Mouse (Mus musculus) cerebellum, adult 11 months (tissue): Measurements from ENCODE around the gene Adra1b.

Source experiments
- DNase-seq: peaks from one replicate; pipeline ENCODE4 v3.0.0; 2022

Adra1b gene

DNA sequence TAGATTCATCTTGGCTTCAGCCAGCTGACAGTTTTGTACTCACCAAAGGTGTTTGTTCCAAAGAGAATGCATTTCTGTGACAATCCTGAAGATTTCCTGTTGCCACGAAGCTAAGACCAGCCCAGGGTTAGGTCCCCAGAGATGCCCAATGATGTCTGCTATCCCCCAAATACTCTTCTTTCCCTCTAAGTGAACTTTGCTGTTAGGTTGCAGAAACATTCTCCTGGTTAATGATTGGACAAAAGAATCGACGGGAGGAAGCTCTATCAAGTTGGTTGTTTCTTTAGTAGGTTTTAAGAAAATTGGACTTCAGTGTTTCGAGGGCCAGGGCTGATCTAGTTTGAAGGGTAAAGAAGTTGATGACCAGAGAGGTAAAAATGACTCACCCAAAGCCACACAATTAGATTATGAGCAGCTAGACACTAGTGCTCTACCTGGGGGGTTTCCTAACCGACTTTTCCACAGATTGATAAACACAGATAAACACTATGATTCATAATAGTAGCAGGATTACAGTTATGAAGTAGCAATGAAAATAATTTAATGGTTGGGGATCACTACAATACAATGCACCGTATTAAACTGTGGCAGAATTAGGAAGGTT is at the start of gene Adra1b:
Gene Adra1b, minus strand, starts transcription at position 160 of the 604 bp plus-strand sequence.
- DNase-seq = no peak

DNA sequence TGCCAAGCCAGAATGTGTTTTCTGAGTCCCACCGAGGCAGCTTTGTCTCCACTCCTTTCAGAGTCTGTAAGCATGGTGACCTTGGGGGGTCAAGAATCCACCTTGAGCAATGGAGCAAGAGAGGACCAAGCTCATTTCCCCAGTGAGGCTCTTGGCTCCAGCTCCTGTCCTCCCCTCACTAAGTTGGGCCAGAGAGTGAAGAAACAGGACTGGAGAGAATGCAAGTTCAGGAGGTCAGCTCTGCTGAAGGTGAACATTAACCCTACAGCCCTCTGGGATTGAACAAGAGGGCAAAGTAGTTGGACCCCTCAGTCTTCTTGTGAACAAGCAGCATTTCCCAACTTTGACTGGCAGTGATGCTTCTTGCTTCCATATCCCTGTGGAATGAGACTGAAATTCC is 49.3 kb upstream of the Adra1b start:
- DNase-seq = no peak

DNA sequence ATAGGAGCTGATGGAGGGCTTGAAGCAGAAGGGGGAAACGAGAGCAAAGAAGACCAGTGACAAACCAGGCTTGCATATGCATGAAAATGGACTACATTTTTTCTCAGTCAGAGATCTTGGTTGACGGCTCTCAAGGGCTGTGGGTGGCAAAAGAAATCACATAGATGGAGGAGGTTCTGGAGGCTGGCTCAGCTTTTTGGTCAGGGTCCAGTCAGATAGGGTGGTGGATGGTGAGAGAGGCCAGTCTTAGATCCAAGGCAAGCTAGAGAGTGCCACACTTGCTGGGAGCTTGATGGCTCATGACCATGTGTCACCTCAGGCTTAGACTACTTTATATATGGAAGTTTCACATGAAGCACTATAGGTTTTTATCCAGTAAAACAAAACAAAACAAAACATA is 42.8 kb upstream of the Adra1b start:
- DNase-seq = no peak

DNA sequence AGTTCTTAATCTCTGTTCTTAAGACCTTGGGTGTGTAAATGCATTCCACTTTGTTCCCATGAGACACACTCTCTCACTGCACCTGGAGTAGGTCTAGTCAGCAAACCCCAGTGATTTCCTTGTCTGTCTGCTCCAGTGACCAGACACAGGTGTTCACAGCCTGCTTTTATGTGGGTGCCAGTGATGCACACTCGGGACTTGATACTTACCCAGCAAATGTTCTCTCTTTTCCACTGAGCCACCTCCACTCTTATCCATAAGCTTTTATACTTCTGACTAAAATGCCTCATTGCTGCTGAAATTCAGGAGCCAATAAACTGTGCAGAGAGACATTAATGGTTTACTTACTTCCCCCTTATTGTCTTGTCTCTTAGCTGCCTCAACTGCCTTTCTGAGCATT is 42.2 kb upstream of the Adra1b start:
- no peak for DNase-seq

DNA sequence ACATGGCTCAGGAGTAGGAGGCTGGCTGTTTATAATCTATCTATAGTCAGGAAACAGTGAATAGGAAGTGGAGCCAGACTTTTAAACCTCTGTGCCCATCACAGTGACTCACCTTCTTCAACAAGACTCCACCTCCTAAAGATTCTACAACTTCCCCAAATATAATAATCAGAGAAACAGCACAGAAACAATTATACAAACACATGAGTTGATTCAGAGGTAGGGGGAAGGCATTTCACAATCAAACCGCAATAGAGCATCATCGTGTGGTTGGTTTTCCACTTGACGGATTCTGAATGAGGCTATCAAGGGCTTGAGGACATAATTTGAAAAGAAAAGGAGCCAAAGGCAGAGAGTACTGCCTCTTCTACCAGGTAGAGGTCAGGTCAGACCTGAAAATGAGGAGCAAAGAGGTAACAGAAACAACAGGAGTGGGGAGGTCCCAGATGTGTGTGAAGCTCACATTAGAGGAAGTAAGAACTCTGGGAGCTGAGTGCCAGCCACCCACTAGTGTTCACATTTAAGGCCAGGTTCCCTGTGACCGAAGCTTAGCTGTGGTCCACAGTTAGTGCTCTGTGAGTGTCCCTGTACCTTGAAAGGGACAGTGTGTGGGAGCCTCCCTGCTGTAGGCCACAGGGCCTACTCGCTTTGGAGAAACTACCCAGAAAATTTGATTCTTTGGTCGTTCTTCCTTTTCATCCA is 39.6 kb upstream of the Adra1b start:
- DNase-seq = no peak

DNA sequence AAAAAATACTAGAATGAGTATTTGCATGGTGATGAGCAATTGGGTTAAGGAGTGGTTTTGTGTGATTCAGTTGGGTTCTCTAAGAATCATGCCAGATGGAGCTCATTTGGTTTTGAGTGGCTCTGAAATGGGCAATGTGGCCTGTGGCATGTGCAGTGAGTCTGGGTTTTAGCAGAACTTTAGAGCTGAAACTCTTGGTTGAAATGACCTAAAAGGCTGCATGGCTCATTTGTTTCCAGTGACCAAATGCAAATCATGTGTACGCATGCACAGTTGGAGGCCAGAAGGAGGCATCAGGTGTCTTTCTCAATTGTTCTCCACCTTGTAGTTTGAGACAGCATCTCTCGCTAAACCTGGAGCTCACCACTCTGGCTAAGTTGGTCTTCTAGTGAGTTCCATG is 35.0 kb upstream of the Adra1b start:
- DNase-seq = no peak

DNA sequence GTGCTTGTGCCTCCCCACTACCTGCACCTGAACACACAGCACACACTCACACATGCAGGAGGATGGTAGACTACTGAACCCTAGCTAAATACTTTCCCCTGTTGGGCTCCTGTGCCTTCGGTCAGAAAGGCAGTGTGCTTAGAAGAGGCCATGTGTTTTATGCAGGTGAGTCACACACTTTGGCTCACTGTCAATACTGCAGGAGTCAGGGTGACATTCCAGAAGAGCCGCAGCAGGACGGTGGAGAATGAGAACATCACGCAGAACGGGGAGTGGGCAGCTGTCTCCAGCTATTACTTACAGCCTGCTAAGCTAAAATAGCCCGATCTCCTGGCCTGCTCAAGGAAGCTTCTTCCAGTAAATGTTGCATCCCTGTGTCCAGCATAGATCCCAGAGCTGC is 32.5 kb upstream of the Adra1b start:
- DNase-seq = peak; percentile 2

DNA sequence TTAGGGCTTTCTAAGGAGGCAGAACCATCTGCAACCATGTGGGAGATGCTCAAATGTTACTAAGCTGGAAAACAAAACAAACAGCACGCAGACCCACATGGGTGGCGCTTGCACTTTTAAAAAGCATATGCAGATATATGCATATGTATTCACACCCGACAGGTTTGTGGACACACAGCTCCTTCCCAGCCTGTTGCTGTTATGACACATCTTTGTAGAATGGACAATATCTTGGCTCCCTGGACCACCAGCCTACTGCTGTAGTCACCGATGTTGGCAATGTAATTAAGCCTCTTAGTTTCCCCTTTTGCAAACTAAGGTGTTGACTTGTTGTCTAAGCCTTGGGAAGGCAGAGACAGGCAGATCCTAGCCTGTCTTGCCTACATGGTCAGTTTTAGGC is 32.0 kb upstream of the Adra1b start:
- no peak for DNase-seq

DNA sequence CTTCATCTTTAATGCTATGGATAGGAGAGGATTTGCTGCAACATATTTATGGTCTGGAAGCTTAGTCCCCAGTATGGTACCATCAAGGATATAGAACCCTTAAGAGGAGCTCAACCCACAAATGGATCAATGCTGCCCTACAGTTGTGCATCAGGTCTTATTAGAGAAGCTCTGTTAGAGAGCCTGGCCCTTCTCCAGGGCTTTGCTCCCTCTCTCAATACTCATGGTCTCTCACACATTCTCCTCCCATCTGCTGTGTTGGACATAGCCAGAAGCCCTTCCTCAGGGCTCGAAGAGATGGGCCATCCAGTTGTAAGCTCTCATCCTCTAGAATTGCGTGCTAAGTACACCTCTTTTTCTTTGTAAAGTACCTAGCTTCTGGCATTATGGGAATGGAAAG is 29.2 kb upstream of the Adra1b start:
- no peak for DNase-seq

DNA sequence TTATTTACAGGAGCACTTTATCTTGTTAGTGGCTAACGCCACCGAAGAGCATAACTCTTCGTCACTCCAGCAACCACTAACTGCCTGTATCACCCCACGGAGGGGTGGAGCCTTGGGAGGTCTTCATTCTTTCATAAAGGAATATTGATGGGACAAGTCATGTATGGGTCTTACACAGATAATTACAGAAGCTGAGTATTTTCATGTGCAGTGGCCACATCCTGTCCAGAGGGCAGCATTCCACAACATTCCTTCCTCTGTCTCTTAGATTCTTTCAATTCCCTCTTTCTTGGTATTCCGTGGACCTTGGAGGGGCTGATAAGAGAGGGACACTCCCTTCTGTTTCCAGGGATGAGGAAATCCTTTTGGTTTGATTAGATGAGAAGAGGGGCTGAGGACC is 28.7 kb upstream of the Adra1b start:
- DNase-seq = no peak

DNA sequence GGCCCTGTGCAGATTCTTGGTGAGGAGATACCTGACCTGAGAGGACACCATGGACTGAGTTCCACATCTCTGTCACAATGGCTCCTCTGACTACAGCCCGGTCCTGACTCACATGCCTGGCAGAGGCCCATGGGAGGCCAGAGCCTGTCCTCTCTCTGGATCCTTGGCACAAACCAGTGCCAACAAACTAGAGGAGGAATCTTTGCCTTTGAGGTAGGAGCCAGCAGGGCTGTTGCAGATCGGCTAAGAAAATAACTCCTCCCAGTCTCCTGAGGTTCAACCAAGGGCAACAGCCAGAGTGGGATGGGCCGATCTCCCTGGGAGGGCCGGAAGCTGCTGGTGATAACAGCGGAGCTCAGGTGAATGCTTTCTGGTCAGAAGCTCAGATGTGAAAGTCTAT is 28.2 kb upstream of the Adra1b start:
- no peak for DNase-seq

DNA sequence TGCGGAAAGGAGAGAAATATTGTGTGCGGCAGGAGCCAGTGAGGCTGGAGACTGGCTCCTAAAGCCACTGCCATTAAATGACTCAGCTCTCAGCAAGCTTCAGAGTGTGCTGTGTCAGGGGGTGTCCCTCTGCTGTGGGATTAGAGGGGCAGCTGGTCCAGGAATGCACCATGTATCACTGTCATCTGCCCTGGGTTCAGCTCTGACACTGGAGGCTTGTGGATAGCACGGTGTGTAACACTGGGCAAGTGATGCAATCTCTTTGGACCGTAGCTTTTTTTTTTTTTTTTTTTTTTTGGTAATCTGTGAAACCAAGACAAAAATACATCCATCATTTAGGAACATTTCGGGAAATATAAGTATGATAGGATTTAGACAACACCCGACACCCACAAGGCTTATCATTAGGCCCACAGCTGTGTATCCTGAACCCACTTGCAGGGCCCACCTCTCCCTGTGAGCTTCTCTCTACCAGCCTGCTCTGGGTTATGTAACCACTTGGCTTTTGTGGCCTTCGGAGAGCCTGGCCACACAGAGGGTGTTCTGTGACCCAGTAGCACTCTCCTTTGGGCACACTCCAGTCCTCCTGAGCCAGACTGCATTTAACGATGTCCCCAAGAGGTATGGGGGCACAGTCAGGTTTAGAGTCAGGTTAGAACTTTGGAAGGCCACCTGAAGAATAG is 26.3 kb upstream of the Adra1b start:
- DNase-seq = peak; percentile 8

DNA sequence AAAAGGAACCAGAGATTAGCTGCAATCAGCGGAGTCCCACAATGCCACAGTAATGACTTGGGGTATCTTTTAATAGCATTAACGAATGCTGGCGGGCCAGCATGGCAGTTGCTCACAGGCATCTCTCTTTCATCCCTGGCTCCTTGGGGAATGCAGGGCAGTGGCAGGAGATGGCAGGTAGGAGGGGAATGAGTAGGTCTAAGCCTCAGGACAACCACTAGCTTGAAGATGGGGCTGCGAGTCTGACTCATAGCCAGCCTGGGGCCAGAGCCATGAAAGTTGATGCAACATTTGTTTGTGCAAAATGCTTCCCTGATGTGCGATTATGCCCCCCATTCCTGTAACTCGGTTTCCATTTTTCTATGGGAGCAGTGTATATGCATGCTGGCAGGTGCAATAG is 25.2 kb upstream of the Adra1b start:
- no peak for DNase-seq

DNA sequence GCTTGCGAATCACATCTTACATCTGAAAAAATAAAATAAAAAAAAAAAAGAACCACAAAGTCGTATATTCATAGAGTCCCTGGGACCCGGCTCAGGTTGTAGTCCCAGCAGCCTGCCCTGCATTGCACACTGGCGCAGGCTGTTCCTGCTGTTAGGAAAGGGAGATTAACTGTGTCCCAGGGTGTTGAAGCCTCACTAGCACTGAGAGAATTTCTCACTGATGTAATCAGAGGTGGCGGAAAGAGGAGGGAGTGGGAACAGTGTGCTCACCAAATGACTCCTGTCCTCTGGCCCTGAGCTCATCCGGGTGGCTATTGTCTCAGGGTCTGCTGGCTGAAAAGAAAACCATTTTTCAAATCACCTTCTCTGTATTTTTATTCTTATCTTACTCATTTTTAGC is 24.6 kb upstream of the Adra1b start:
- DNase-seq = no peak

DNA sequence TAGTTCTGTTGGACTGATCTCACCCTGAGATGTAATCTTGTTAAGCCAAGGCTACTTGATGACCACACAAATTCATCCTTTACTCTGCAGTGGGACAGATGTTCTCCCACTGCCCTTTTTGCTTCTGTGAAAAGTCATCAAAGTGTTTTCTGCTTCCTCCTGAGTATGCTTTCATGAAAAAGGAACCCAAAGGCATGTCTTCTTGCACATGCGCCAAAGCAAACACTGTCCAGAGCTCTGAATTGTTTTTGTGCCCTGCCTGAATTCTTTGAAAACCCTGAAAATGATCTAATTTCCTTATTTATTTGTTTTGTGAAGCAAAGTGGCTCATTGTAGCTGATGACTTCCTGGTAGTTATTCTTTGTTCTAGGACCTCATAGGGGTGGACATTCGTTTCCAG is 20.7 kb upstream of the Adra1b start:
- no peak for DNase-seq

DNA sequence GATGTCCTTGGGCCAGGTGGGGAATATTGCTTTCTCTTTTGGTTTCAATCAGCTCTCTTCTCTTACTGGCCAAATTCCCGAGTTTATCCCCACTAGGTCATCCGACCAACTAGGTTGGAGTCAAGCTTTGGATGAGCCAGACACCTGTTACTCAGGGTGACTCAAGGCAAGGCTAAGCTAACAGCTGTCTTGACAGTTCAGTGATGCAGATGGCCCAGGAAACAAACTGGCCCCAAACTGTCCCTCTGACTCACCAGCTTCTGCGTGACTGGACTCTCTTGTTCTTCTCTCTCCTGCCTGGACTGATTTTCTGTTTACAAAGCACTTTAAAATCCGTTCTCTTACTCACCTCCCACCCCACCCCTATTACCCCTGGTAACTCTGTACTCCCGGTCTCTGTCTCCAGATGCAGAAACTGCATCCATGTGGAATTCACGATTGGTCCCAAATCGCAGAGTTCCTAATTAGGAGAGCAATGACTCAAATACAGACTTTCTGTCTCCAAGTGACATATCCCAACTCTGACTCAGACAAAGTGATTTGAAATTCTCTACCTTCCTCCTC is 18.6 kb upstream of the Adra1b start:
- no peak for DNase-seq

DNA sequence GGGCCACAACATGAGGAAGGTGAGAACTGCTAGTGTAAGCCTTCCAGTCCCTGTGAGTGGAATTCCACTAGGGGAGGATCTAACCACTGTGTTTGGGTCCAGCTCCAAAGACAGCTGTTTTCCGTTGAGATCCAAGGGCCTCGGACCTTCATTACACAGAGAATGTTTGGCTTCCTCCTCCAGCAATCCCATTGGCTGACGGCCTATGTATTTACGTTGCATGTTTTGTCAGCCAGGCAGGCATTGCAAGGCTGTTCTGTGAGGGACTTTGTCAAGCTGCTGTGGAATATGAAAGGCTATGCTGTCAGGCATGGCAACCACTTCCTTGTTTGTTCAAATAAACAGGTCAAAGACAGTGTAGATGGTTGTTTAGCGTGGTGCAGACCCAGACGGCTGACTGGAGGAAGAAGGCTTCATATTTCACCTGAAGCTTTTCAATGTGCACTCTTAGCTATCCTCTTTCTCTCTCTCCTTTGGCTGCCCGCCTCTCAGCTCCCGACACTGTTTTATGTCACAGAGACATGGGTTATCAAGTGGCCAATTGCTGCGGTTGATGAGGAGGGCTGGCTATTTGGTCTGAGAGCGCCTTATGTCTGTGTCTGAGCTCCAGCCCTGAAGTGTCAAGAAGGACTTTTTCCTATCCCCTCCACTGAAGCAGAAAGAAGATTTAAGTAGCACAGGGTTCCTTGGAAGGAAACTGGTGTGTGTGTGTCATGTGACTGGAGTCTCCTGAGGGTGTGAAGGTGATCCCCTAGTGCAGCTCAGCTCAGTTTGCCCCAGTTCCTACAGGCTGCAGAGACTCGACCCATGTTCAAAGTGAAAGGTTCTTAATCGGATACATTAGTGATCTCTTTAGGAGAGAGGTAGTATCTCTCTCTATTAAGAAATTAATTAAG is 13.8 kb upstream of the Adra1b start:
- DNase-seq = no peak

DNA sequence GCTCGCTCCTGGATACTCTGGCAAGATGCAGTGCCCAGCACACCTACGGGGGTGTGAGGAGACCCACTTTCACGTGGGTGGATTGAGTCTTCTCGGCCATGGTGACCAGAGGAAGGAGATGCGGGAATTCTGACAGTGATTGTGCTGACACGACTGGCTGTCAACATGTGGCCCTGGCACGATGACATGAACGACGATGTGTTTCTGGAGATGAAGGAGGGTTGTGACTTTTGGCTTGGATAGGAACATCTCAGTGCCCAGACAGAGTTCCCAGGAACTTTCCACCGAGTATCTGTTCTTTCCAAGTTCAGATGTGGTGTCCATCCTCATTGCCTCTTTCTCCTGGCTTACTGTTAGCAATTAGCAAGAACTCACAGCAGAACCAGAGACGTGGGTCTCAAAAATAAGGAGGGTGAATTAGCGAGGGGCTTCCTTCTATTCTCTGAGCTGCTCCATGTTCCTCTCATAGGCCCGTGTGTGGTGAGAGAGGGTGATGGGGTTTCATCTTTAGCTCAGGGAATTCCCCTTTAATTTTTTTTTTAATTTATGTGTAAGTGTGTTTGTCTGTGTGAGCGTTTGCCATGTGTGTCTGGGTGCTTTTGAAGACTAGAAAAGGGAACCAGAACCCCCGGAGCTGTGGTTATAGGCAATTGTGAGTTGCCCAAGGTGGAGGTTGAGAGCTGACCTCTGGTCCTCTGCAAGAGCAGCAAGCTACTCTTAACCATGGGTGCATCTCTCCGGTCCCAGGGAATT is 11.3 kb upstream of the Adra1b start:
- no peak for DNase-seq

DNA sequence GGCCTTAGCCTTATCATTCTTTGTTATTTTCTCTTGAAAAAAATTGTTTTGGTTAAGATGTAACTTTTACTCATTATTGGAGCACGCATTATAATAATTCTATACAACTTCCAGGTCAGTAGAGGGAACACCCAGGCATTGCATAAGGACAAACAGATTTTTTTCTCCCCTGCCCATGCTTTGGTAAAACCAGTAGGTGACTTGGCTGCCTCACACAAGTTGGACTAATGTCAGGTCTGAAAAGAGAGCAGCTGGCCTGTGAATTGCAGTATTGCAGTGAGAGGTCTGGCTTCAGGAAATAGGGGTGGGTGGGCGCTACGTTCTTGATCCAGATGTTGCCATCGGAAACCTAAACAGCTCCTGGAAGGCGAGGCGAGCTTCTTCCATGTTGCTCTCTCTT is 10.6 kb upstream of the Adra1b start:
- no peak for DNase-seq

DNA sequence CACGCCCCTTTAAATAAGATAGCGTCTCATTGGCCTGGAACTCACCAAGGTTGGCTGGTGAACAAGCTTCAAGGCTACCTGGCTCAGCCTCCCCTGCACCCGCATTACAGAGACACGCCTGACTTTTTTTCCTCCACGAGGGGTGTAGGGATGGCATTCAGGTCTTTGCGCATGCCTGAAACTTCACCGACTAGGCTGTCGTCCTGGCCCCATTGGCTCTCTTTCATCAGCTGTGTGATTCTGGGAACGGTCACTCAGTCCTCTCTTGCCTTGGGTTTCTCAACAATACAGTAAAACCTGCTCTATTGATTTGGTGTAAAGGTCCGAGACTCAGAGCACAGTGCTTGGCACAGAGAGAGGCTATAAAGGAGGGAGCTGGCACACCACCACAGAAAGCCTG is 2.3 kb upstream of the Adra1b start:
- DNase-seq = no peak

DNA sequence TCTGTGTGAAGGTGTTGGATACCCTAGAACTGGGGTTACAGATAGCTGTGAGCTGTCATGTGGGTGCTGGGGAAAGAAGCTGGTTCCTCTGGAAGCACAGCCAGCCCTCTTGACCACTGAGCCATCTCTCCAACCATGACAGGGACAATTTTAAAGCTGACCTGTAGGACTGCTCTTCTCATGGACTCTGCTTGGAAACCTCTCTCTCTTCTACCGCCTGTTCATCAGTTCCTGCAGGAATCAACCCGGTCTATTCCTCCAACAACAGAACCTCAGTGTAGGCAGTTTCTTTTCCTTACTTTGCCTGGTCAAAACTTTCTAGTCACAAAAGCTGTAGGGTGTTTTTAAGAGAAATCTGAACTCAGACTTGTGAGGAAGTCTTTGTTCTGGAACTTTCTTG is 1.3 kb downstream of the Adra1b start:
- no peak for DNase-seq

DNA sequence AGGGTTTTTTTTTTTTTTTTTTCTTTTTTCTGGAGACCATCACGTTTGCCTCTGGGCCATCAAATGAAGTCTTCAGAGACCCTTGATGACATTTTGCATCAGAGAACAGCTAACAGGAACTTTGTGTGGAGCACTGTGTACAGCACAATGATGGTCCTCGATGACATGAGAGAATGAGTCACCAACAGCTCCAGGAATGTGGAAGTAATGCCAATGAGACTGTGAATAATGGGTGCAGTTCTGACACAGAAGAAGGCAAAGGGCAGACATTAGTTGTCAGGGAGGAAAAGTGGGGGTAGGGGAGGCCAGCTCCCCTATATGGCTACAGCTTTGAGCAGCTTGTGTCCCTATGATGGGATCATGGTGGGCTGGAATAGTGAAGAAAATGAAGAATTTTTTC is 5.7 kb downstream of the Adra1b start:
- DNase-seq = no peak
